Mouse (Mus musculus) layer of hippocampus, adult 2 months (tissue): ENCODE data around the gene Bach1. TPM values are rescaled to one million over a fixed set of nuclear protein-coding genes. Genes with fewer than 3 reads are reported as not detected.

Experiments
- DNase-seq, 2 experiments: peaks; one replicate each; pipeline ENCODE4 v3.0.0; 2022; ENCODE audit warnings: low spot score in 2 of 2
- H3K27ac ChIP-seq: fragments of 200-600 bp; 2 replicates; pipeline ENCODE4 v1.8.1; 2022
- H3K4me3 ChIP-seq: fragments of 200-600 bp; 2 replicates; pipeline ENCODE4 v1.8.1; 2022; ENCODE audit warnings: mild to moderate bottlenecking
- CTCF ChIP-seq: fragments of 200-600 bp; conservative IDR thresholded peaks from 2 replicates; pipeline ENCODE4 v1.8.1; 2022; ENCODE audit warnings: antibody characterized with exemption, mild to moderate bottlenecking, moderate library complexity
- total RNA-seq, 2 experiments: library from RNA; stranded (reverse); gene quantifications; 2 replicates each; pipeline ENCODE4 v1.2.3; 2021

Bach1 gene
- total RNA-seq, 2 experiments from 2014 or later = 11.3 TPM

DNA sequence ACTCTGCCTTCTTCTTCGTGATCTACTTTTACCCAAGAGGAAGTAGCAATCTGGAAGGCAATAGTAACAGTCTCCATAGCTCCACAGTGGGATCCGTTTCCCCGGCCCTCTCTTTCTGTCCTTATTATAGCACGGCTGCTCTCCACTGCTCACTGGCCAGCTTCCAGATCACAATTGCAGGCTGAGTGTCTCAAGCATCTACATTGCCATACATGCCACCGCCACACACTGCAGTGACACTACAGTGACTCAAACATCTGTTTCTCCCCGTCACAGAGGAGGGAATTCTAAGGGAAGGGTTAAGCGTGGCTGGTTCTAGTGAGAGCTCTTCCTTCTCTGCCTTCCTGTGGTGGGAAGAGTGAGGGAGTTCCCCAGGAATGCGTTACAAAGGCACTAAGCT lies 9.5 kb upstream of the Bach1 start:
- TF ChIP-seq CTCF = no peak
- no peak overlapping the region for H3K4me3 ChIP-seq
- no peak for DNase-seq
- no peak overlapping the region for H3K27ac ChIP-seq

DNA sequence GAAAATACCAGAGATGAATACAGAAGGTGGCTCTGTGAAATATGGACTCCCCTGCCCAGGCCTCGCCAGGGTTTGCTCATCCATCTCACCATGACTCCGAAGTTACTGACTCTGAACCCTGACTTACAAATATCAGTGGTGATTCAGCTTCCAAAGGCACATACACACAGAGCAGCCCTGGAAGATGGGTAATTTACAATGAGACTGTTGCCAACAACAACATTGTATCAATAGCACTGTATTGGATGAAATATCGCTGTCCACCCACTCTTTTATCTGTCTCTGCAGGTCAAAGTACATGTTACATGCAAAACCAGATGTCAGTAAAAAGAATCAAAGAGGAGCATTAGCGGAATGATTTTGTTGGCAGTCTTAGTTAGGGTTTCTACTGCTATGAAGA lies 8.2 kb upstream of the Bach1 start:
- no peak overlapping the region for H3K4me3 ChIP-seq
- H3K27ac ChIP-seq = no peak overlapping the region
- DNase-seq = no peak
- no peak for TF ChIP-seq CTCF

DNA sequence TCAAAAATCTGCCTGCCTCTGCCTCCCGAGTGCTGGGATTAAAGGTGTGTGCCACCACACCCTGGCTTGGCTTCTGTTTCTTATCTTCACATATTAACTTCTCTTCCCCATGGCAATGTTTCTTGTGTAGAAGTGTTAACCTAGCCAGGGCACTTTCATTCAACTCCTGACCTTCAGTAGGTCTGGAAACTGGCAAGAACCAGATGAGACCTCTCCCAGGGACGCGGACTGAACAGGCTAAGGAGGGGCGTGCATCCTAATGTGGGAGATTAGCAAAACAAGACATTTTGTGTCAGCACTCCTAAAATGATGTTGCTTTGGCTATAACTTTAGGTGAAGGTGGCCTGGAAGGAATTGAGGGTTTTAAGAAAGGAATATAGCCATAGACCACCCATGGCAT lies 7.6 kb upstream of the Bach1 start:
- no peak overlapping the region for H3K4me3 ChIP-seq
- no peak overlapping the region for H3K27ac ChIP-seq
- no peak for DNase-seq
- no peak for TF ChIP-seq CTCF

DNA sequence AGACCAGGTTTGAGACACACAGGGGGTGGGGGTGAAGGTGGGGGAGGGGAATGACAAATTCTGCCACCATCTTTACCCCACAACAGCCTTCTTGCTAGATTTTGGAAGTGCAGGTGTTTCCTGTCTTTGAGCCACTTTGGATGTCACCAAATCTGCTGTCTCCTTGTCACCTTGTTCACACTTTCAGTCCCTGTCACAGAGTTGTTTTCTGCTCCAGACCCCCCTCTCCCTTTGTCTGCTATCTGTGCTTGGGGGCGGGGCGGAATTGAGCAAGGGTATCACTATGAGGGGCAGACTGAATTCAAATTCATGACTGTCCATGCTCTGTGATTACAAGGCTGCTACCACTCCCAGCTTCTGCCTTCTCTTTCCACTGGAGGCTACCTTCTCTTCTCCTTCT lies 6.2 kb upstream of the Bach1 start:
- DNase-seq = no peak
- no peak for TF ChIP-seq CTCF
- Histone ChIP-seq H3K4me3 (no peak overlapping the region), H3K27ac (no peak overlapping the region)

DNA sequence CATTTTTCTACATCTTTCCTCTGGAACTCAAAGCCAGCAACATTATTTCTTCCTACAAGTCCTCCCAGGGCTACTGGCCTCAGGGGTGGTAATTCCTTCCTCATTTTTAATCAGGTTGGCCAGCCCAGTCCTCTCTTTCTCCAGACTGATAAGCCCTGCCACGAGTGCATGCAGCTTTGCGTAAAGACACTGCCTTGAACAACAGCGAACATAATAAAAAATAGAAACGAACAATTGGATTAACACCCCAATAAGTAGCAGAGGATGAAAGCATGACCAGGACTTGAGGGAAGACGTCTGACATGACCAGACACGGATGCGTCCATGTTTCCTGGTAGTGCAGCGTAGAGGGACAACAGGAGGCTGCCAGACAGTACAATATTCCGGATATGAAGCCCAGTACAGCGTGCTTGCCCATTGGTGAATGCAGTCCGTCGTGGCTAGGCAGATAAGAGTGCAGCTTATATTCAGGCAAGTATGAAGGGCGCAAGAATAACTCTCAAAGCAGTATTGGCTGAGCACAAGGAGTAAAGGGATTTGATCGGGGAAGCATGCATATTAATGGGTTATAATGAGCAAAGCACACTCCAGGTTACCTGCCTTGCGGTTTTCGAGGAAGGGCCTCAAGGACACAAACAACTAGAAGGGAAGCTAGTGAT lies 909 bp upstream of the Bach1 start:
- H3K4me3 ChIP-seq = no peak overlapping the region; the same call in 1 of the 2 replicates
- TF ChIP-seq CTCF = no peak
- no peak for DNase-seq
- no peak overlapping the region for H3K27ac ChIP-seq

DNA sequence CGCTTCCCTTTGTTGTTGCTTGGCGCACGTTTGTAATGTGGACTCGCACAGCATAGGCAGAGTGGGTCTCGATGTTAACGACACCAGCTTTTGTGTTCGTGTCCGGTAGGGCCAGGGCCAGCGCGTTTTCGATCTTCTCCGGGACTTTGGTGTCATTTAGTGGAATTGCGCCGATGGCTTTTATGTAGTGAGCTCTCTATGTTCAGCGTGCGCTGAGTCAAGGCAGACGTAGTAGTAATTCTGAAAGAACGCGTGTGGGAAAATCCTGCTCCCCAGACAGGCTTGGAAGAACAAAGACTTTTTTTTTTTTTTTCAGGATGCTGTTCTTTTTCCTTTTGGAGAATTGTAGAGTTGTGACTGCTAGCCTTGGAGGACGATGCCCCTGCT lies 554 bp downstream of the Bach1 start:
- peak overlapping the region; percentile 84 for H3K4me3 ChIP-seq
- no peak for TF ChIP-seq CTCF
- peak overlapping the region; percentile 89 for H3K27ac ChIP-seq
- DNase-seq = no peak

DNA sequence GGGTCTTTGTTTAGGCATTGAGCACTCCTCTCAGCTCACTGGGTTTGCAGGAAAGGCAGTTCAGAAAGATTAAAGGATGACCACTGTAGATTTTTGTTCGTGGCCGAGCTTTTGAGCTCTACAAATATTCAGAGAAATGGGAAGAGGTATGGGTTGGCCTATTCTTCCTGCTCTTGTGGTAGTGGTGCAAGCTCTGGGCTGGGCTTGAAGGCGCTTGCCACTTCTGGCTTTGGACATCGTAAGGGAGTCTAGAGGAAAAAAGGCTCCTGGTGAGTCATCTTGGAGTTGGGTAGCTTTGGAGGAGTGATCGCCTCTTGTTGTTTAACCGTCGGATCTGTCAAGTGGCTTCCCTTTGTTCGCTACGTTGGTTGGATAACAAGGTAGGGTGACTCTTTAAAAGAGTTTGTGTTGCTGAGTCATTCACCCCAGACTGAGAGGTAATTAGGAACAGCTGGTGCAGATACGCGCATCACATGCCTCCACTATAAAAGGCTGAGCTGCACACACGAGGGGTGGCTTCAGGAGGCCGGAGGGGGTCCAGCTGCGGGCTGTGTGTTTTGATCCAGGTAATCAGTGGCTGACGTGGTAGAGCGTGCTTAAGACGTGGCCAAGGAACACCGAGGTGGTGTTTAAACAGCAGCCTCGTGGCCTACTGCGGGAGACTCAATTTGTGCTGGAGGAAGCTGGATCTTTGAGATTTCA lies 1.1 kb downstream of the Bach1 start:
- DNase-seq = no peak
- no peak for TF ChIP-seq CTCF
- Histone ChIP-seq H3K27ac (peak overlapping the region; percentile 89), H3K4me3 (peak overlapping the region; percentile 84)

DNA sequence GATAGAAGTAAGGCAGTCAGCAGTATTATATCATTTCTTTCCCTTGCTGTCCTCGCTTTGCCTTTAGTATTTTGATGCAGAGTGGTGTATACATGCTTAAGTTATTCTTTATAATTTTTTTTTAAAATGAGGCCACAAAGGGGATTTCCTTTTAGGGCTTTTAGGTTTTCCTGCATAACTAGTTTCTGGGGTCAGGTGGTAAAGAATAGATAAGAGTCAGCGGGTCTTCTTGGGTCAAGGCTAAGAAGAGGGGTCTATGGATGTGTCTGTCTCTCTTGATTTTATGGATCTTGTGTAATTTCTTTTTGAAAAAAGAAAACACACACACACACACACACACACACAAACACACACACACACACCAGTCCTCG lies 1.6 kb downstream of the Bach1 start:
- H3K4me3 ChIP-seq = peak overlapping the region; percentile 84
- TF ChIP-seq CTCF = no peak
- peak overlapping the region; percentile 89; the same call in 1 of the 2 replicates for H3K27ac ChIP-seq
- no peak for DNase-seq

DNA sequence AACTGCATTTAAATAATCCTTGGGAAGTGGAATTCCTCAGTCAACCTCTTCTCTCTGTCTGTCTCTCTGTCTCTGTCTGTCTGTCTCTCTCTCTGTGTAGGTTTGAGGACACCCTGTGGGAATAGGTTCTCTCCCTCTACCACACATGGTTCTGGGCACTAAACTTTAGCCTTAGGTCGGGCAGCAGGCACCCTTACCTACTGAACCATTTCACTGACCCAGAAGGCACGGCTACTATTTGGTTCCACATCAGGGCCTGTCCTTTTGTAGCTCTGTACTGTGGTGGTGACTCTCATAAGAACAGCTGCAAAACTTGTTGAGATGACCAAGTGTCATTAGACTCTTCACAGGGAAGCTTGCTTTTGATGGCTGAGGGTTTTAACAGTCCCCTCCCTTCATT lies 3.1 kb downstream of the Bach1 start:
- no peak for DNase-seq
- no peak overlapping the region for H3K4me3 ChIP-seq
- H3K27ac ChIP-seq = no peak overlapping the region
- TF ChIP-seq CTCF = no peak

DNA sequence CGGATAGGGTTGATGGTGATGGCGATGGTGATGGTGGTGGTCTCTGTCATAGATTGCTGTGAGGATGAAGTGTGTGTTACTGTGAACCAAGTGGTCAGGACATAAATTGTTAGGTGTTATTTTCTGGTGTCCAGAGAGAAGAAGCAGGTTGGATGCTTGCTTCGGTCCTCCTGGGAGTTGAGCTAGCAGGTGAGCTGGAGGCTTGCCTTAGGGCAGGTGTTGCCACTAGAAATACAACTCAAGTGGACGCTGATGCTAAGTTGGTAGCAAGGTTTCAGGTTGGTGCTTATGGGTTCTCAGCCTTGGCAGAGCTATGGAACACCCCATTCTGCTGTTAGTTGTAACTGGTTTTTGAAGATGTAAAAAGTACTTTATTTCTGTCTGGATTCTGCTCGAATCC lies 4.1 kb downstream of the Bach1 start:
- H3K27ac ChIP-seq = no peak overlapping the region
- no peak overlapping the region for H3K4me3 ChIP-seq
- DNase-seq = no peak
- no peak for TF ChIP-seq CTCF

DNA sequence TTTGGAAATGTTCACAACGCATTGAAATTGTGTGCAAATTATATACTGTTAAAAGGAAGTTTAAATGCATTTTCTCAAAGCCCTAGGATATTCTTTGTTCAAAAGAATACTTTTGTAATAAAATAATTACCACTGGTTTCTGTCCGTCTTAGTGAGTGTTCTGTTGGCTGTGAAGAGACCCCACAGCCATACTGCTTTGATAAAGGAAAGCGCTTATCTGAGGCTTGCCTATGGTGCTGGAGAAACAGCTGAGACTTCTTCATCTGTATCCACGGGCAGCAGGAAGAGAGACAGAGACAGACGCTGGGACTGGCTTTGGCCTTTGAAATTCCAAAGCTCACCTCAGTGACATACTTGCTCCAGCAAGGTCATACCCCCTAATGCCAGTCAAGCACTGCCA lies 5.5 kb downstream of the Bach1 start:
- Histone ChIP-seq H3K27ac (no peak overlapping the region), H3K4me3 (no peak overlapping the region)
- no peak for DNase-seq
- no peak for TF ChIP-seq CTCF

DNA sequence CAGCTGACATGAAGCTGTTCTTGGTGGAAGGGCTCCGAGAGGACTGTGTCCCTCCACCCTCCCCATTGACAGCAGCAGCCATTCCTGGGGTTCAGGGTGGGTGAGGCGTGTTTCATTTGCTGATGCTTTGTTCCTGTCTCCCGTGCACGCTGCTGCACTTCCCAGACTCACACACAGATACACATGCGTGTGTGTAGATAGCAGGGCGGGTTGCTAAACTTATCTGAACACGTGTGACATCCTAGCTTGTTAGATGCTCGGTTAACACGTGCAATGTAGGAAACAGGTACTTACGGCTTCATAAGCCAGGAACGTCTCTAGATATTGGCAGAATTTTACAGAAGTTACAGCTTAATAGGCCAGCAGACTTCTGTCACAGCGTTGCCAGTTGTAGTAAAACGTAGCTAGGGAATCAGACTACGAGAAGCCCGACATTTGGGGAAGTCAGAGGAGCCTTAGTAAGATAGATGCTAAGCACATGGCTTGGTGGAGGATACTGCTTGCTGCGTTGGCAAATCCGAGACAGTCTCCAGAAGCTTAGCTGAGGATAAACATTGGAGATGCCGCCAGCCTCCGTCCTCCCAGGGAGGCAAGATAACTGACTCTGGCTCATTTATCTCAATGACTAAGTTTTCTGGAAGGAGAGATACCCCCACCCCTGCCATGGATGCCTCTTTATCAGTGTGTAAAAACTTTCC lies 7.3 kb downstream of the Bach1 start:
- no peak for TF ChIP-seq CTCF
- no peak for DNase-seq
- no peak overlapping the region for H3K4me3 ChIP-seq

DNA sequence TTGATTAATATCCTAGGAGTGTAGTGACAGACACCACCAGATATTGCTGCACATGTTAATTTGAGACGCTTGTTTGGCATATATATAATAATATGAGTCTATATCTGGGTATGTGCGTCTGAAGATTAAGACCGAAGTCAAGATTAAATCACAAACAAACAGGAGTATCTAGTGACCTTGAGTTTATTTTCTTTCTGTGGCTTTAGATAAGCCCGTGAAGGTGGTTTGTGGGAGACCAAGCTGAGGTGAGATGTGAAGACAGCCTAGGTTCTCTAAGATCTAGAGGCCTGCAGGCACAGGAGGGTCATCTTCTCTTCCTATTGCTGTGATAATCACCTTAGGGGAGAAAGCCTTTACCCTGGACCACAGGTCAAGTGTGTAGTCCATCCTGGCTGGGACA lies 8.6 kb downstream of the Bach1 start:
- no peak for DNase-seq
- Histone ChIP-seq H3K4me3 (no peak overlapping the region), H3K27ac (no peak overlapping the region)
- no peak for TF ChIP-seq CTCF

More for the DNA sequence above, 7.3 kb downstream of the Bach1 start:
- H3K27ac ChIP-seq = no peak overlapping the region

DNA sequence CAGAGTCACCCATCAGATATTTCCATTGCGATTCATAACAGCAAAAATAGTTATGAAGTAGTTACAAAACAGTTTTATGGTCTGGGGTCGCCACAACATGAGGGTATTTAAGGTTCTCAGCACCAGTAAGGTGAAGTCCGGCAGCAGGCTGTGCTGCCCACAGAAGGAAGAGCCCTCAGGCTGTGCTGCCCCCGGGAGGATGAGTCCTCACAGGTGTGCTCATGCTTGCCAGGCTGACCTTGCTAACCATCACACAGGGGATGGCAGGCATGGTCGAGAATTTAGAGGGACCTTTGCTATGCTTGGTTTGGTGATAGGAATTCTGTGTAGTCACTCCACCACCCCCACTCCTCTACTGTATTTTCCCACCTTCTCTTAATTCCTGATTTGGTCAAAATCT lies 9.8 kb downstream of the Bach1 start:
- no peak for DNase-seq
- H3K4me3 ChIP-seq = no peak overlapping the region
- no peak overlapping the region for H3K27ac ChIP-seq
- TF ChIP-seq CTCF = no peak
